Mouse (Mus musculus) lung, adult 10 weeks (tissue): Measurements from ENCODE around the gene Anapc1. TPM values are rescaled to one million over a fixed set of nuclear protein-coding genes. Genes with fewer than 3 reads are reported as not detected.

Experiments used
- polyA plus RNA-seq: library from polyadenylated mRNA; stranded (reverse); fragments of 350-450 nt; fragmentation: Illumina TruSeq; extraction: RNeasy Lipid Tissue Mini Kit (QIAGEN cat#74804); gene quantifications from one replicate; pipeline ENCODE4 v1.2.3, GENCODE M21; 2014; ENCODE audit warnings: low read depth, low replicate concordance; ENCODE audit not compliant: insufficient read depth

The Anapc1 gene
- polyA plus RNA-seq = 14.4 TPM

GRCm38 (mm10) chr2:128686921-128687557 is at the start of gene Anapc1:
Anapc1 (minus strand) TSS chr2:128687391.

GRCm38 (mm10) chr2:128698693-128699181 is 11.5 kb upstream of the Anapc1 start, which contains the start of gene Mertk:
Mertk (plus strand) TSS chr2:128698956.

GRCm38 (mm10) chr2:128590909-128591308 is 96.3 kb downstream of the Anapc1 start, which contains the start of gene Spdye4c:
Spdye4c (plus strand) TSS chr2:128591209.

Other genes with a start within 250 kb of the Anapc1 start
- gene Spdye4c, start 96.2 kb downstream of the Anapc1 start, polyA plus RNA-seq = not detected
- gene Mertk, start 11.6 kb upstream of the Anapc1 start, polyA plus RNA-seq = 12.4 TPM
- gene Tmem87b, start 130.7 kb upstream of the Anapc1 start, polyA plus RNA-seq = 11.9 TPM
- gene Fbln7, start 175.6 kb upstream of the Anapc1 start, polyA plus RNA-seq = 0.22 TPM